Mouse (Mus musculus) brain, embryonic 14.5 days (tissue): ENCODE results near the gene Clptm1.

Source experiments
- CTCF ChIP-seq: fragments of 200-500 bp; IDR thresholded peaks from 2 replicates; pipeline ENCODE4 v1.5.1; 2012; ENCODE audit warnings: inconsistent platforms, mild to moderate bottlenecking, moderate library complexity, borderline replicate concordance; ENCODE audit not compliant: insufficient read depth, insufficient read length; ENCODE audit errors: extremely low read depth
- POLR2A ChIP-seq: fragments of 200-500 bp; IDR thresholded peaks from 2 replicates; pipeline ENCODE4 v1.6.1; 2012; ENCODE audit warnings: mild to moderate bottlenecking, inconsistent platforms, borderline replicate concordance; ENCODE audit not compliant: poor library complexity, insufficient read depth, insufficient read length, severe bottlenecking; ENCODE audit errors: extremely low read depth

DNA sequence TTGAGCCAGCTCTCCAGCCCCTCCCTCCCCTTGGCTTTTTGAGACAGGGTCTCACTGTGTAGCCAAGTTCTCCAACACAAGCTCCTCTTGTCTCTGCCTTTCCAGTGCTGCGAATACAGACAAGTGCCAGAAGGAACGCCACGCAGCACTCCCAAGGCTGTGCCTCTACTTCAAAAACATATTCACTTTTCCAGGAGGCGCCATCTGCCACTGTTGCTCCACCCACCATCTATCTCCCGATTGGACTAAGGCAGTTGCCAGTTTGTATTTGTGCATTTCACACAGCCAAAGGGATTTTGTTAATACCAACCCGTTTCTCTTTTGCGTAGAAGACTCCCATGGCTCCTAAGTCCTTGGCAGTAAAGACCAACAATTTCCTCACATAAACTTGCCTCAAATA, 44.0 kb downstream of the Clptm1 start:
- TF ChIP-seq POLR2A (no peak), CTCF (no peak)
